Mouse (Mus musculus): ENCODE measurements around the gene Vti1a. TPM values are rescaled to one million over a fixed set of nuclear protein-coding genes. Genes with fewer than 3 reads are reported as not detected.

Vti1a gene
- polyA plus RNA-seq, 1 experiment = 6.8 TPM

DNA sequence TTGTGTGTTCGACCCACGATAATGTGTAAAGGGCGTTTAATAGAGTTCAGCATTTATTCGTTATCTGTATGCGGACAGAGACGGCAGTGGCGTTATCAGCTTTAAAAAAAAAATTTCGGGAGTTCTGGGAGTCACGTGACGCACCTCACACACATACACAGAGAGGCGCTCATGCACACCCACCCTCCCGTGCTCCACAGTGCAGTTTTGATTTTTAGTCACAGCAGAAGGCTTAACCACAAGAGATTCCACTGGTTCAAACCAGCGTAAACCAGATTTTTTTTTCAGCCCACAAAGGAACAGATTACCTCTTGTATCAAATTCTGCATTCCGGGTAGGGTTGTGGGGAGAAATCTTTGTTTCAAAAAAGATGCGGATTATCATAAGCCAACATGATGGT, 68.5 kb downstream of the Vti1a start:
- Histone ChIP-seq H3K9me3 (no peaks in the 10 kb centered on the region), H3K27me3 (replicated peaks) (no peaks in the 10 kb centered on the region), H3K36me3 (replicated peaks; ENCODE audit: low read length) (peaks cover 42% of the 10 kb centered on the region), H3K4me3 (replicated peaks) (no peak overlapping the region), H3K4me1 (peaks cover 20% of the 10 kb centered on the region)
- TF ChIP-seq GATA1 (IDR thresholded peaks at IDR 0.05; ENCODE audit: borderline replicate concordance, low read length) (no peak), FLI1 (IDR thresholded peaks at IDR 0.05; ENCODE audit: low read length) (no peak)

DNA sequence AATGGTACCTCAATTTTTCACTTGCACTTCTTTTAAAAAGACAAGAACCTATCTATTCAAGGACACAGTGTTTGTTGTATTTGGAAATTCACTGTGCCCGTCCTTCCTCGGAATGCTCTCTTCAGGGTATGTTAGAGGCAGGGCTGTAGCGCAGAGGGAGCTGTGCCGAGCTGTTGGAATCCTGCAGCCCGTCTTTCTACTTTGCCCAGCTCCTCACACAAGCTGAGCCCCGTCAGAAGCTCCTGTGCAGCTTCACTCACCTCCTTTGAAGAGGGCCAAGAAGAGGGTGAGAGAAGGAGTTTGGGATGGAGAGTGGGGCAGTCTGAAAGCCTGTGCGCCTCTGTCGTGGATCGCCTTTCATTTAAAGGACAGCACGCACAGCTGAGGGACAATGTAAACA, 72.9 kb downstream of the Vti1a start:
- Histone ChIP-seq H3K4me3 (replicated peaks) (no peak overlapping the region), H3K4me1 (no peaks in the 10 kb centered on the region), H3K9me3 (no peaks in the 10 kb centered on the region), H3K36me3 (replicated peaks; ENCODE audit: low read length) (peaks cover 43% of the 10 kb centered on the region), H3K27me3 (replicated peaks) (no peaks in the 10 kb centered on the region)
- TF ChIP-seq FLI1 (IDR thresholded peaks at IDR 0.05; ENCODE audit: low read length) (no peak), GATA1 (IDR thresholded peaks at IDR 0.05; ENCODE audit: borderline replicate concordance, low read length) (no peak)

DNA sequence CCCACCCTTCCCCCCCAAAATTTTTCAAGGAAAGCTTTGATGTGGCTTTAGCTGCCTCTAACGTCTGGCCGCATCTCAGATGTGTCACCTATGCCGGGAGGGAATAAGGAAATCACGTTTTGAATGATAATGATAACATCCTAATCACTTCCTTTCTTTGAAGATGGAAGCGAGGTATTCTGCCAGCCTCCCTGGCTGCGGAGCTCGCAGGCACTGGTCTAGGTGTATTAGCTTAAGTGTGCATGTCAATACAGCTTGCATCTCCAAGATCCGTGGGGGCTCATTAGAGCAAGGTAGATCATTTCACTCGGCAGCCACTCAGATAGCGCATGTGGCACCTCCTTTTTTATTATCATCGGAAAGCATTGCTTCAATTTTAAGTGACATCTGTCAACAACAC, 74.2 kb downstream of the Vti1a start:
- no peaks in the 10 kb centered on the region for H3K27me3 ChIP-seq (replicated peaks)
- TF ChIP-seq FLI1 (IDR thresholded peaks at IDR 0.05; ENCODE audit: low read length) (no peak), GATA1 (IDR thresholded peaks at IDR 0.05; ENCODE audit: borderline replicate concordance, low read length) (no peak)
- no peaks in the 10 kb centered on the region for H3K9me3 ChIP-seq
- H3K4me3 ChIP-seq (replicated peaks) = no peak overlapping the region
- H3K4me1 ChIP-seq = no peaks in the 10 kb centered on the region
- peaks cover 39% of the 10 kb centered on the region for H3K36me3 ChIP-seq (replicated peaks; ENCODE audit: low read length)

DNA sequence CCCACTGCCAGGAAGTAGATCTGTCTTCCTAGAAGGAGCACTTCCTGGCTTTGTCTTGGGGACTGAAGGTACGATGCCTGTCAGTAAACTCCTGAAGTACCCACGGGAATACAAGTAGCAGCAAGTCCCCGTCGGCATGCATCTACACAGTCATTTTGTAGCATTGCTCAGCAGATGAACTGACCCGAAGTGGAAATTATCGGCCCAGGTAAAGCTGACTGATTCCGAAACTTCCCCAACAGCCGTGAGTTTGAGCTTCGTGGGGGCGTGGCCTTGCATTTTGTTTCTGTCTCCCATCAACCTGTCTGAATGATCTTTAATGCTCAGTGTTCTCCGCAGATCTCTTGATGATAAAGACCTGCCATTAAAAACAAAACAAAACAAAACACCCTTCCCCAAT, 85.5 kb downstream of the Vti1a start:
- Histone ChIP-seq H3K4me3 (replicated peaks) (no peak overlapping the region), H3K27me3 (replicated peaks) (no peaks in the 10 kb centered on the region), H3K4me1 (no peaks in the 10 kb centered on the region; the same call in 1 of the 2 replicates), H3K36me3 (replicated peaks; ENCODE audit: low read length) (peaks cover 51% of the 10 kb centered on the region), H3K9me3 (no peaks in the 10 kb centered on the region)
- TF ChIP-seq GATA1 (IDR thresholded peaks at IDR 0.05; ENCODE audit: borderline replicate concordance, low read length) = no peak
- no peak for TF ChIP-seq FLI1 (IDR thresholded peaks at IDR 0.05; ENCODE audit: low read length)

DNA sequence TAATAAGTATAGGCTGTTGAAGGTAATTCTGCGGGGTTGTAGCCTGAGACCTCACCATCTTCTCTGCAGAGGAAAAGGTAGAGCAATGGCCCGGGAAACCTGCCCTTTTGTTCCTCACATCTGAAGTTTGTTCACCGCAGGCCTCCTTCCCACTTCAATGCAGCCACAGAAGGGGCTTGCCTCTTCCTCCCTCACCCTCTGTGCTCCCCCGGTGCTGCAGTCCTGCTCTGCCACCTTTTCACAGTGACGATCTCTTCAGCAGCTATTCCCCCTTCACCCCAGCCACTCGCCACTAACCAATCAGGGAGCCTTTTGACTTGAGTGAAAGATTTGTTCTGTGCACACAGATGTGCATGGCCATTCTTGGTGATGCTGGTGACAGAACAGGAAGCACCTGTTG, 92.4 kb downstream of the Vti1a start:
- TF ChIP-seq FLI1 (IDR thresholded peaks at IDR 0.05; ENCODE audit: low read length) = no peak
- no peak for TF ChIP-seq GATA1 (IDR thresholded peaks at IDR 0.05; ENCODE audit: borderline replicate concordance, low read length)
- Histone ChIP-seq H3K4me1 (no peaks in the 10 kb centered on the region), H3K4me3 (replicated peaks) (no peak overlapping the region), H3K9me3 (no peaks in the 10 kb centered on the region), H3K27me3 (replicated peaks) (no peaks in the 10 kb centered on the region), H3K36me3 (replicated peaks; ENCODE audit: low read length) (peaks cover 6% of the 10 kb centered on the region)

DNA sequence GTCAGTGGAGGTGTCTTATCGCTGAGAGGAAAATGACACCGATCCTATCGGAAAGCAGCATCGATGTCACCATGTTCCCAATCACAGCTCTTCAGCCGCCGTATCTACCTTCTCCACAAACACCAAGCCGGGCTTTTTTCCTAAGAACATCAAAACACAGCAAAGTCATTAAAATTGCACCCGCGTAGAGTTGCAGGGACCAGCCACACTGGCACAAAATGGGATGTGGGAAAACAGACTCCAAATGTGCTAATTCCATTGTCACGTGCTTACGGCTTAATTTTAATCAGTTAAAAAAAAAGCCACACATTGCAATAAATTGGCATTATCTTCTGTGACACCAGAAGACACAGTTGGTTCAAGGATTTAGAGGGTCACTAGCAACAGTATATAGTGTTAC, 95.3 kb downstream of the Vti1a start:
- Histone ChIP-seq H3K27me3 (replicated peaks) (no peaks in the 10 kb centered on the region), H3K36me3 (replicated peaks; ENCODE audit: low read length) (peaks cover 10% of the 10 kb centered on the region), H3K4me1 (no peaks in the 10 kb centered on the region), H3K9me3 (no peaks in the 10 kb centered on the region), H3K4me3 (replicated peaks) (no peak overlapping the region)
- TF ChIP-seq GATA1 (IDR thresholded peaks at IDR 0.05; ENCODE audit: borderline replicate concordance, low read length) (no peak), FLI1 (IDR thresholded peaks at IDR 0.05; ENCODE audit: low read length) (no peak)

DNA sequence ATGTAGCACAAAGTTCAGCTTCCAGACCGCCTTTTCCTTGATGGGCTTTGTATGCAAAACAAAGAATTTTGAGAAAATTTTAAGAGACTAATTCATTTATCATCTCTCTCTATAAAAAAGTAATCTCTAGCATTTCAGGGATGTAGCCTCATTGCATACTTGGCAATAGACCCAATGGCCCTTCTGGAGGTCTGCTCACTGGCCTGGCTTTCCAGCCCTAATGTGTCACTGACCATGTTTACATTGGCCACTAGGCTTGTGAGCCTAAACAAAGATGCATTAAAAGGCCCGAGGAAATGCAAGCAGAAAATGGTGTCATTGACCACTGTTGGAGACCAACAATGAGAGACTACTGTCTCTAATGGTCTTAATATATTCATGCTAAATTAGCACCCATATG, 95.8 kb downstream of the Vti1a start:
- TF ChIP-seq FLI1 (IDR thresholded peaks at IDR 0.05; ENCODE audit: low read length) (no peak), GATA1 (IDR thresholded peaks at IDR 0.05; ENCODE audit: borderline replicate concordance, low read length) (no peak)
- Histone ChIP-seq H3K36me3 (replicated peaks; ENCODE audit: low read length) (peaks cover 13% of the 10 kb centered on the region), H3K27me3 (replicated peaks) (no peaks in the 10 kb centered on the region), H3K9me3 (no peaks in the 10 kb centered on the region), H3K4me3 (replicated peaks) (no peak overlapping the region), H3K4me1 (no peaks in the 10 kb centered on the region)

DNA sequence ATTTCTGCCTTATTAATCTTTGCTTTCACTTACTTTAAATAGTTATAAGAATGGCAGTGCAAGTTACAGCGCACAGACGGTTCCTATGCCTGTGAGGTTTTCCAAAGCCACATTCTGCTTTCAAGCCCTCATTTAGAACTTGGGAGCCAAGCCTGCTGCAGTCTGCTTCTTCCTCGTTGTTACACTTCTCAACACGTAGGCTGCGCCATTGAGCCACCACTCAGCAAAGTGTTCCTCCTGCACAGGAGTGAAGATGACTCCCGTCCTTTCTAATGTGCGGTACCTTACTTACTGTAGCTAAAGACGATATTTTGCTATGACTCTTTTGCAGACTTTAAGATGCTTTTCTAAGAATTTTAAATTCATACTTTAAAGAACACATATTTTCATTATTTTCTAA, 98.0 kb downstream of the Vti1a start:
- H3K4me1 ChIP-seq = no peaks in the 10 kb centered on the region; the same call in 1 of the 2 replicates
- no peak for TF ChIP-seq GATA1 (IDR thresholded peaks at IDR 0.05; ENCODE audit: borderline replicate concordance, low read length)
- no peak for TF ChIP-seq FLI1 (IDR thresholded peaks at IDR 0.05; ENCODE audit: low read length)
- no peak overlapping the region for H3K4me3 ChIP-seq (replicated peaks)
- no peaks in the 10 kb centered on the region for H3K27me3 ChIP-seq (replicated peaks)
- no peaks in the 10 kb centered on the region for H3K9me3 ChIP-seq
- peaks cover 18% of the 10 kb centered on the region for H3K36me3 ChIP-seq (replicated peaks; ENCODE audit: low read length)

DNA sequence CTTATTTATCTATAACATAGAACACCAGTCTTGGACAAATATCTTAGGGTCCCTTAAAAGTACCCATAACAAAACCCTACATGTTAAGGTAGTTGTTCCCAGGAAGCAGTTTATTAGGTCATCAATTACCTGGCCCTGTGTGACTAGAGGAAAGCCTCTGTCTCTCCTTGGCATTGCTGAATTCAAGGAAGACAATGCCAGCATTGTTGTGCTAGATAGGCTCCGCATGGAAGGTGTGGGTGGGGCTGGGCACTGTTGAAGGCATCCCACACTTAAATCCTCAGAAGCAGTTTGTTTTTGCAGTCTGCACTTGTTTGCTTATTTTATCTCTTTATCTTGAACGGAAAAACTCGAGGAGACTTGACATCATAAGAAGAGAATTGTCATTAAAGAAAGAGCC, 102.7 kb downstream of the Vti1a start:
- H3K4me3 ChIP-seq (replicated peaks) = no peak overlapping the region
- H3K9me3 ChIP-seq = no peaks in the 10 kb centered on the region
- peaks cover 26% of the 10 kb centered on the region for H3K36me3 ChIP-seq (replicated peaks; ENCODE audit: low read length)
- H3K27me3 ChIP-seq (replicated peaks) = no peaks in the 10 kb centered on the region
- peaks cover 15% of the 10 kb centered on the region for H3K4me1 ChIP-seq
- no peak for TF ChIP-seq GATA1 (IDR thresholded peaks at IDR 0.05; ENCODE audit: borderline replicate concordance, low read length)
- TF ChIP-seq FLI1 (IDR thresholded peaks at IDR 0.05; ENCODE audit: low read length) = no peak

DNA sequence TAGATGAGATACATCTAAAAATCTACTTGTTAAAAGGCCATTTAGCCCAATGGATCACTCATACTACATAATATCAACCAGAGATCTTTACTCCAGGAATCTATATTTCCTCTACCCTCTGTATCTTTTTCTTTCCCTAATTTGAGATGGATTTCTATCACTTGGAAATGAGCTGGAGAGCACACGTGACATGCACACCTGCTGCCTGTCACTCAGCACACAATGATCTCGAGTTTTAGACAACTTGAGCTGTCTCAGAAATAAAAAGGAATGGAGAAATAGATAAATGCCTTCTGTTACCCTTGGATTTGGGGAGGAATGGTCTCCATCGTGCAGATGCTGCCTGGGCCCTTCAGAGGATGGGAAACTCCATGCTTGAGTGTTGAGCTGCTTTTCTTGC, 103.9 kb downstream of the Vti1a start:
- H3K4me3 ChIP-seq (replicated peaks) = no peak overlapping the region
- TF ChIP-seq FLI1 (IDR thresholded peaks at IDR 0.05; ENCODE audit: low read length) (no peak), GATA1 (IDR thresholded peaks at IDR 0.05; ENCODE audit: borderline replicate concordance, low read length) (no peak)
- H3K4me1 ChIP-seq = peaks cover 25% of the 10 kb centered on the region
- peaks cover 26% of the 10 kb centered on the region for H3K36me3 ChIP-seq (replicated peaks; ENCODE audit: low read length)
- H3K27me3 ChIP-seq (replicated peaks) = no peaks in the 10 kb centered on the region
- no peaks in the 10 kb centered on the region for H3K9me3 ChIP-seq

DNA sequence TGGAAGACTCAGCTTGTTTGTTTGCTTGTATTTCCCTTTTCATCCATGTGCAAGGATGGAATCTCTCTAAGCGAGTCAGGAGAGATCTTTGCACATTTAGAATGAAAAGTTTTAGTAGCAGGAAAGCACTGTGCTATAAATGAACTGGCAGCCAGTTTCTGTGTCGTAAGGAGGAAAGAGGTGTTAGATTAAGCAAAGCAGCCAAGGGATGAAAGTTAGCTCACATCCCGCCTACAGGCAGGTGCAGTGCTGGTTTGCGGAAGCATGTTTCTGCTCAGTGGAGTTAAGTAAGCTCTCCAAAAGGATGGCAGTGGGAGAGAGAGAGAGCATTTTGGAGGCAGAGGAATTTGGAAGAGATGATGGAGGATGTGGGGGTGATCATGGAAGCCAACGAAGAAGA, 105.7 kb downstream of the Vti1a start:
- no peak overlapping the region for H3K4me3 ChIP-seq (replicated peaks)
- peaks cover 29% of the 10 kb centered on the region for H3K4me1 ChIP-seq
- H3K36me3 ChIP-seq (replicated peaks; ENCODE audit: low read length) = peaks cover 24% of the 10 kb centered on the region
- H3K9me3 ChIP-seq = no peaks in the 10 kb centered on the region
- no peaks in the 10 kb centered on the region for H3K27me3 ChIP-seq (replicated peaks)
- TF ChIP-seq FLI1 (IDR thresholded peaks at IDR 0.05; ENCODE audit: low read length) = no peak
- no peak for TF ChIP-seq GATA1 (IDR thresholded peaks at IDR 0.05; ENCODE audit: borderline replicate concordance, low read length)
